Mouse (Mus musculus) neural tube, embryonic 13.5 days (tissue): Measurements from ENCODE around the gene Apela. TPM values are rescaled to one million over a fixed set of nuclear protein-coding genes. Genes with fewer than 3 reads are reported as not detected.
"Not testable (repeated sequence)": the region's sequence is repeated elsewhere in the genome, so short reads cannot be mapped to it uniquely, and the experiment has no call there.

Source experiments
- ATAC-seq: fragments of 200-750 bp; cut with Nextera tagmentation; 2 replicates; pipeline ENCODE4 v1.8.0; 2017; ENCODE audit warnings: low read depth, mild to moderate bottlenecking, moderate TSS enrichment, moderate library complexity
- H3K27ac ChIP-seq: fragments of 300-500 bp; sonication (generic); replicated peaks from 2 replicates; pipeline ENCODE4 v1.5.1; 2015; ENCODE audit warnings: moderate library complexity, mild to moderate bottlenecking, inconsistent platforms
- H3K27me3 ChIP-seq: fragments of 300-500 bp; sonication (generic); 2 replicates; pipeline ENCODE4 v1.6.1; 2015; ENCODE audit warnings: mild to moderate bottlenecking, inconsistent platforms
- H3K36me3 ChIP-seq: fragments of 300-500 bp; sonication (generic); 2 replicates; pipeline ENCODE4 v1.6.1; 2015; ENCODE audit warnings: mild to moderate bottlenecking, inconsistent platforms
- H3K4me1 ChIP-seq: fragments of 300-500 bp; sonication (generic); replicated peaks from 2 replicates; pipeline ENCODE4 v1.6.1; 2015; ENCODE audit warnings: inconsistent platforms
- H3K4me2 ChIP-seq: fragments of 300-500 bp; sonication (generic); 2 replicates; pipeline ENCODE4 v1.6.1; 2015; ENCODE audit warnings: inconsistent platforms, mild to moderate bottlenecking, moderate library complexity
- H3K4me3 ChIP-seq: fragments of 300-500 bp; sonication (generic); 2 replicates; pipeline ENCODE4 v1.5.1; 2015; ENCODE audit warnings: mild to moderate bottlenecking, inconsistent platforms
- H3K9ac ChIP-seq: fragments of 300-500 bp; sonication (generic); 2 replicates; pipeline ENCODE4 v1.6.1; 2015; ENCODE audit warnings: moderate library complexity, mild to moderate bottlenecking, inconsistent platforms
- H3K9me3 ChIP-seq: fragments of 300-500 bp; sonication (generic); 2 replicates; pipeline ENCODE4 v1.6.1; 2016; ENCODE audit warnings: inconsistent platforms
- WGBS: fragments of 180-500 bp; shearing (Covaris S2); methylation state at CpG from one replicate; pipeline ENCODE4 v1.1.7; 2015; 5-methylcytosine and 5-hydroxymethylcytosine counted together
- polyA plus RNA-seq: library from polyadenylated mRNA; unstranded; fragments of >200 nt; fragmentation: Nextera tagmentation; extraction: Ambion mirVana; gene quantifications from 2 replicates; pipeline ENCODE4 v1.2.1, GENCODE M21; 2015

Gene Apela
- polyA plus RNA-seq, 1 experiment from 2014 or later: 5.8 TPM

DNA sequence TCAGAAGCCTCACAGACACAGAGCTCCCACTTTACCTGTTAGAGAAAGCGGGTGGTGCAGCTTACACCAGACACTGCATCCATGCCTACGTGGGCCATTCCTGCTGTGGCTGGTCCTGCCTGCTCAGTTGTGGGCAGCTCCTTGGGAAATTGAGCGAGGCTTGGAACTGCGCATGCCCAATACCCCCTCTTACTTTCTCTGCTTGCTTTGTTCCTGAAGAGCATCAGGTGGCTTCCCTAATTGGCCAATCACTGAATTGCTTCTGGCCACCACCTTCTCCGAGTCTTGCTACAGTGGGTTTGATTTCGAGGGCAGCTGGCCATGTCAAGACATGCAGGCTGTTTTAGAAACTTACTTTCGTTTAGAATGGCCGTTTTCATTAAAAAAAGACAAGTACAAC is 18.7 kb downstream of the Apela start, which contains the start of the genes Trim61 and Trim60:
Trim61 (minus strand) TSS at position 101 of the 400 bp plus-strand sequence.
Trim60 (minus strand) TSS at position 162 of the 400 bp plus-strand sequence.
- H3K27ac ChIP-seq: no peak within 1 kb of the TSS
- H3K27me3 ChIP-seq: no peaks in the 10 kb centered on the region
- 90% methylated on average over 8 of the region's 8 CpGs for WGBS

GRCm38 (mm10) chr8:65007616-65008015 is 29.5 kb downstream of the Apela start:
- ATAC-seq, H3K4me3 ChIP-seq, H3K4me1 ChIP-seq, H3K27me3 ChIP-seq, H3K9me3 ChIP-seq, H3K9ac ChIP-seq, H3K36me3 ChIP-seq, H3K27ac ChIP-seq, H3K4me2 ChIP-seq: not testable (repeated sequence)
- 75% methylated on average over 6 of the region's 6 CpGs for WGBS

More for the DNA sequence above, 18.7 kb downstream of the Apela start, which contains the start of the genes Trim61 and Trim60:
- Histone ChIP-seq H3K4me1 (no peaks in the 10 kb centered on the region), H3K36me3 (no peaks in the 10 kb centered on the region), H3K9me3 (no peaks in the 10 kb centered on the region), H3K4me2 (no peak within 1 kb of the TSS), H3K4me3 (no peak within 1 kb of the TSS), H3K9ac (no peak within 1 kb of the TSS)
- no peak for ATAC-seq

DNA sequence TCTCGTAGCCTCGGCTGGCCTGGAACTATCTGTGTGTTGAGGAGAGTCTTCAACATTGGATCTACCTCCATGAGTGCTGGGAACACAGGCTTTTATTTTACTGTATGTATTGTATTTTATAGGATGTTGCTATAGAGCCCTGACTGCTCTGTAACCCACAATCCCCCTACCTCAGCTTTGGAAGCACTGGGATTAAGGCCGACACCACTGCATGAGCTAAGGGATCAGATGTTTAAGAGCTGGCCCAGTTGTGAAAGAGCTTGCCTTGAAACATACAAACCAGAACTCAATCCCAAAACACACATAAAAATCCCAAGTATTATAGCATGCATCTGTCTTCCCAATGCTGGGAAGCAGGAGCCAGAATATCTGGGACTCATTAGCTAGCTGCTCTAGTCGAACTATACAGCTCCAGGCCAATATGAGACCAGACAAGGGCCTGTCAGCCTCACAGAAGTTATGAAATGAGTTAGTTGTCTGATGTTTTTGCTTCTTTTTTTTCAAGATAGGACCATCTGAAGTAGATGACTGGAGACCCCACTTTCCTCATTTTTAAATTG is 38.2 kb downstream of the Apela start:
- no peak overlapping the region for H3K27ac ChIP-seq
- H3K4me1 ChIP-seq: no peaks in the 10 kb centered on the region
- WGBS: 85% methylated on average over 4 of the region's 4 CpGs
- no peaks in the 10 kb centered on the region for H3K27me3 ChIP-seq
- H3K4me2 ChIP-seq: no peak overlapping the region
- no peak for ATAC-seq
- no peaks in the 10 kb centered on the region for H3K9me3 ChIP-seq
- no peak overlapping the region for H3K9ac ChIP-seq
- no peaks in the 10 kb centered on the region for H3K36me3 ChIP-seq
- no peak overlapping the region for H3K4me3 ChIP-seq

DNA sequence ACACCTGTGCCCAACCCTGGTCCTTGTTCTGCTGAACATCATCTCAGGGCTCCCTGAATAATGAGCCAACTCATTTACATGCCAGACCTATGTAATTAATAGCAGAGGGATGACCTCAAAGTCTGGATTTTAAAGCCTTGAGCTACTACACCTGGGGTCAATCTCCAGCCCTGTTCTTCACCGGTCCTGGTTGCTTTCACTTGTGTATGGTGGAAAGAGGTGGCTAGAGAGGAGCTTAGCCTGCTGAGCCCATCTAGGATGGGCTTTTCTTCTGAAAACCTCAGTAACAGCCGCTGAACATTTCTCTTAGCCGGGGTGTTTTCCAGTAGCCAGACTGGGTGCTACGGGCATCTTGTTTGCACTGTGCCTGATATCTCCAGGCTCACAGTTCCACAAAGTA is 49.4 kb downstream of the Apela start, which contains the start of gene Trim75:
Trim75 (minus strand) TSS at position 101 of the 400 bp plus-strand sequence.
- H3K36me3 ChIP-seq: no peaks in the 10 kb centered on the region
- no peak within 1 kb of the TSS for H3K4me3 ChIP-seq
- no peak for ATAC-seq
- no peaks in the 10 kb centered on the region for H3K4me1 ChIP-seq
- no peak within 1 kb of the TSS for H3K27ac ChIP-seq
- H3K9ac ChIP-seq: no peak within 1 kb of the TSS
- H3K27me3 ChIP-seq: no peaks in the 10 kb centered on the region
- WGBS: 94% methylated on average over 4 of the region's 4 CpGs
- H3K4me2 ChIP-seq: no peak within 1 kb of the TSS
- no peaks in the 10 kb centered on the region for H3K9me3 ChIP-seq

DNA sequence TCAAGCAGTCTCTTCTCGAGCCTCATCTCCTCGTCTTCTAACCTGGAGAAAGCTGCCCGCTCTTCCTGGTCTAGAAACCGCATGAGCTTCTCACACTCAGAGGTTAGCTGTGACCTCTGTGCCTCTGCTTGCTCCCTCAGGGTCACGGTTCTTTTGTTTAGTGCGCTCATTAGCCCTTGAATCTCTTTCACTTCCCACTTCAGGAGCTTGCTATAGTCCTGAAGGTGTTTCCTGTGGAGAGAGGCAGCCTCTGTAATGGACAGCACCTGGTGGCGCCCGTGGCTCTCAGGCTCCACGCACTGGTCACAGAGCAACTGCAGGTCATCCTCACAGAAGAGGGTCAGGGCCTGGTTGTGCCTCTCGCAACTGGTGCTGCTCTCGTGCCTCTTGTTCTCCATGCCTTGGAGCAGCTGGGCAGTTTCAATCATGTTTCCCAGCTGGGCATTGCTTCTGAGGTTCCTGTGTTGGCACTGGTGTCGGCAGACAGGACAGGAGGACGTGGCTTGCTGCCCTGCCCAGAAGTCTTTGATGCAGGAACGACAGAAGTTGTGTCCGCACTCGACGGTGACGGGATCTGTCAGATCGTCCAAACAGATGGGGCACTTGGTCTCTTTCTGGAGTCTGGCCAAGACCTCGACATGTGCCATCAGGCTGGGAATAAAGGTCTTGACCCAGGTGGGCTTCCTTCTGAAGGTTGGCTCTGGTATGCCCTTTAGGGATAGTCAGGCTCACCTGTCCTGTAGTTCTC is 53.8 kb downstream of the Apela start:
- ATAC-seq: no peak
- WGBS: 80% methylated on average over 20 of the region's 20 CpGs
- H3K27me3 ChIP-seq: no peaks in the 10 kb centered on the region
- no peak overlapping the region for H3K4me2 ChIP-seq
- H3K4me3 ChIP-seq: no peak overlapping the region
- H3K9me3 ChIP-seq: no peaks in the 10 kb centered on the region
- no peak overlapping the region for H3K27ac ChIP-seq
- H3K4me1 ChIP-seq: no peaks in the 10 kb centered on the region
- H3K36me3 ChIP-seq: no peaks in the 10 kb centered on the region
- no peak overlapping the region for H3K9ac ChIP-seq

Other genes starting within 250 kb of the Apela start
- 32.3 and 32.8 TPM in 2 replicates for gene Klhl2, start 187.3 kb downstream of the Apela start, polyA plus RNA-seq
- 28.8 and 29.0 TPM in 2 replicates for gene Tmem192, start 90.2 kb downstream of the Apela start, polyA plus RNA-seq
- 0.11 TPM in 1 of 2 replicates, not detected in the other for gene Trim75, start 49.5 kb downstream of the Apela start, polyA plus RNA-seq
- not detected in 2 replicates for gene Trim61, start 18.8 kb downstream of the Apela start, polyA plus RNA-seq
- not detected in 2 replicates for gene Trim60, start 18.8 kb downstream of the Apela start, polyA plus RNA-seq
- not detected in 2 replicates for gene Gm10663, start 37.7 kb upstream of the Apela start, polyA plus RNA-seq
- not detected in 2 replicates for gene BC030870, start 92.2 kb upstream of the Apela start, polyA plus RNA-seq